Mouse (Mus musculus) C2C12 (cell line): ENCODE measurements around the gene Tacr2.

Experiments used
- CTCF ChIP-seq: IDR thresholded peaks from one replicate; pipeline ENCODE4 v1.5.1; 2011; ENCODE audit not compliant: control insufficient read depth, insufficient read depth, insufficient read length
- MYOD1 ChIP-seq: IDR thresholded peaks from one replicate; pipeline ENCODE4 v1.6.1; 2011; ENCODE audit warnings: low read depth; ENCODE audit not compliant: control insufficient read depth, insufficient read length
- USF1 ChIP-seq: IDR thresholded peaks from one replicate; pipeline ENCODE4 v1.6.1; 2011; ENCODE audit warnings: low read depth, mild to moderate bottlenecking, control low read depth, moderate library complexity

- no peak for TF ChIP-seq CTCF
- no peak for TF ChIP-seq USF1
- no peak for TF ChIP-seq MYOD1
Observed at GRCm38 (mm10) chr10:62264299-62264698, 12.1 kb downstream of the Tacr2 start.
